Mouse (Mus musculus): Measurements from ENCODE around the gene Srarp.

- no peak for TF ChIP-seq POLR2A (IDR thresholded peaks at IDR 0.05; ENCODE audit: borderline replicate concordance, insufficient read depth, low read length)
- no peak for TF ChIP-seq CTCF (IDR thresholded peaks at IDR 0.05; ENCODE audit: borderline replicate concordance, insufficient read depth, low read depth, low read length)
Measured at GRCm38 (mm10) chr4:141429381-141429780, 6.5 kb downstream of the Srarp start.

Measured in cerebellum, adult 2 months (tissue).